Mouse (Mus musculus) heart, adult 2 months (tissue): Measurements from ENCODE around the gene Vwa5b1.

ENCODE experiments used
- CTCF ChIP-seq: fragments of 200-600 bp; IDR thresholded peaks from 2 replicates; pipeline ENCODE4 v1.8.1; 2022; ENCODE audit warnings: antibody characterized with exemption, mild to moderate bottlenecking, moderate library complexity
- EP300 ChIP-seq: fragments of 200-500 bp; IDR thresholded peaks from 2 replicates; pipeline ENCODE4 v1.6.1; 2011; ENCODE audit warnings: low read depth, low read length, control low read depth; ENCODE audit not compliant: insufficient read depth
- POLR2A ChIP-seq: fragments of 200-500 bp; IDR thresholded peaks from 2 replicates; pipeline ENCODE4 v1.6.1; 2011; ENCODE audit warnings: mild to moderate bottlenecking, low read depth, low read length, control low read depth; ENCODE audit not compliant: insufficient read depth

- no peak for TF ChIP-seq CTCF
- no peak for TF ChIP-seq EP300
- no peak for TF ChIP-seq POLR2A
Observed at GRCm38 (mm10) chr4:138651881-138652280, 16.2 kb upstream of the Vwa5b1 start.
